Mouse (Mus musculus): Measurements from ENCODE around the gene Ang. TPM values are rescaled to one million over a fixed set of nuclear protein-coding genes. Genes with fewer than 3 reads are reported as not detected.
A peak's percentile ranks its signal among the peaks of the same experiment; 100 is the strongest.

Gene Ang
- not detected in 2 replicates for total RNA-seq (2012; rRNA removed)
- not detected for polyA plus RNA-seq (2012; ENCODE audit: insufficient read depth in 1 of 2, insufficient read length in 2 of 2, low read depth in 1 of 2, low replicate concordance in 2 of 2, missing spikeins in 1 of 2)

- no peaks in the 10 kb centered on the region for H3K27me3 ChIP-seq (ENCODE audit: control insufficient read depth in 1 of 2, insufficient read depth in 2 of 2, low read length in 2 of 2)
- H3K79me2 ChIP-seq (ENCODE audit: control insufficient read depth, insufficient read depth, low read length, poor library complexity): no peaks in the 10 kb centered on the region
- peak within 1 kb of the TSS; percentile 42 for H3K9ac ChIP-seq (ENCODE audit: control insufficient read depth, low read depth, low read length, poor library complexity, severe bottlenecking)
- no peak for TF ChIP-seq ZC3H11A (IDR thresholded peaks at IDR 0.05; ENCODE audit: low read depth, low read length)
- TF ChIP-seq TBP (IDR thresholded peaks at IDR 0.05; ENCODE audit: low read depth, low read length): no peak
- H3K9me3 ChIP-seq (replicated peaks; ENCODE audit: insufficient read depth, low read length): no peaks in the 10 kb centered on the region
- H3K4me1 ChIP-seq (ENCODE audit: control insufficient read depth in 1 of 2, insufficient read depth in 2 of 2, low read length in 2 of 2): peaks cover 0 to 3% of the 10 kb centered on the region in 2 experiments; a peak in 1 of 4 replicates
- peaks cover 0 to 2% of the 10 kb centered on the region in 2 experiments; a peak in 2 of 4 replicates for H3K36me3 ChIP-seq (ENCODE audit: control insufficient read depth in 1 of 2, insufficient read depth in 2 of 2, low read length in 2 of 2)
- H3K4me3 ChIP-seq (ENCODE audit: control insufficient read depth in 1 of 2, insufficient read depth in 1 of 2, low read depth in 2 of 2, low read length in 2 of 2): peak within 1 kb of the TSS; percentile 71 to 74
- 0 out of 2 replicates have a peak within 1 kb of the TSS, but pooled peaks have one; percentile 16 for H3K27ac ChIP-seq (ENCODE audit: control insufficient read depth, low read depth, low read length)
- peak; percentile 30 for DNase-seq (ENCODE audit: low read depth, low spot score)
Measured at GRCm38 (mm10) chr14:51090921-51091900, at the start of gene Ang, which contains the start of gene Rnase4. Gene Ang, plus strand, starts transcription at chr14:51091150. Gene Rnase4, plus strand, starts transcription at chr14:51091077.

DNA sequence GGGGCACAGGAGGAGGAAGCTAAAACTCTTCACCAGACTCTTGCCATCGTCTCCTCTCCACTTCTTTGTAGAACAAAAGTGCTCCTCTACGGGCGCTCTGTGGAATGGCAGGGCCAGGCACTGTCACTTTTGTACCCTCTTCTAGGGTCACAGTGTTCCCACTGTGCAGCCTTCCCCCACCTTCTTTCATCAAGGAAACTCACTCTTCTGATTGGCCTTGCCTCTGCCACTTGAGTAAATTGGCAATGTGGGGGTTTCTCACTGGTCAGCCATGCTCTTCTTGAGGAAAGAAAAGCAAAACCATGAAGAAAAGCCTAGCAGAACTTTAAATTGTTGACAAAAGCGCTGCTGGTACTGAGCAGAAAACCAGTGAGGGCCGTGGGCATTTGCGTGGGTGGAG is 49.2 kb upstream of the Ang start, which contains the start of gene Rnase9:
Rnase9 (minus strand) TSS at position 101 of the 400 bp plus-strand sequence.
- Histone ChIP-seq H3K27ac (ENCODE audit: control insufficient read depth, low read depth, low read length) (no peak within 1 kb of the TSS), H3K9me3 (replicated peaks; ENCODE audit: insufficient read depth, low read length) (no peaks in the 10 kb centered on the region), H3K36me3 (ENCODE audit: control insufficient read depth in 1 of 2, insufficient read depth in 2 of 2, low read length in 2 of 2) (no peaks in the 10 kb centered on the region), H3K27me3 (ENCODE audit: control insufficient read depth in 1 of 2, insufficient read depth in 2 of 2, low read length in 2 of 2) (no peaks in the 10 kb centered on the region; a peak in 1 of 4 replicates), H3K9ac (ENCODE audit: control insufficient read depth, low read depth, low read length, poor library complexity, severe bottlenecking) (no peak within 1 kb of the TSS), H3K4me3 (ENCODE audit: control insufficient read depth in 1 of 2, insufficient read depth in 1 of 2, low read depth in 2 of 2, low read length in 2 of 2) (no peak within 1 kb of the TSS), H3K79me2 (ENCODE audit: control insufficient read depth, insufficient read depth, low read length, poor library complexity) (no peaks in the 10 kb centered on the region), H3K4me1 (ENCODE audit: control insufficient read depth in 1 of 2, insufficient read depth in 2 of 2, low read length in 2 of 2) (no peaks in the 10 kb centered on the region)
- DNase-seq (ENCODE audit: low read depth, low spot score): no peak
- TF ChIP-seq SIN3A (IDR thresholded peaks at IDR 0.05; ENCODE audit: low read length) (no peak), GABPA (IDR thresholded peaks at IDR 0.05; ENCODE audit: low read depth, low read length) (no peak), TCF12 (IDR thresholded peaks at IDR 0.05; ENCODE audit: low read depth, low read length) (no peak), ZKSCAN1 (IDR thresholded peaks at IDR 0.05; ENCODE audit: low read depth, low read length) (no peak), ZC3H11A (IDR thresholded peaks at IDR 0.05; ENCODE audit: low read depth, low read length) (no peak), POLR2A (IDR thresholded peaks at IDR 0.05; ENCODE audit: control insufficient read depth in 1 of 2, insufficient read depth in 1 of 2, low read depth in 1 of 2, low read length in 2 of 2, poor library complexity in 1 of 2) (no peak)

GRCm38 (mm10) chr14:51047846-51048245 is 43.1 kb upstream of the Ang start:
- Histone ChIP-seq H3K27me3 (ENCODE audit: control insufficient read depth in 1 of 2, insufficient read depth in 2 of 2, low read length in 2 of 2) (no peaks in the 10 kb centered on the region; a peak in 3 of 4 replicates), H3K27ac (ENCODE audit: control insufficient read depth, low read depth, low read length) (no peak overlapping the region), H3K36me3 (ENCODE audit: control insufficient read depth in 1 of 2, insufficient read depth in 2 of 2, low read length in 2 of 2) (no peaks in the 10 kb centered on the region), H3K4me1 (ENCODE audit: control insufficient read depth in 1 of 2, insufficient read depth in 2 of 2, low read length in 2 of 2) (no peaks in the 10 kb centered on the region), H3K9me3 (replicated peaks; ENCODE audit: insufficient read depth, low read length) (no peaks in the 10 kb centered on the region), H3K9ac (ENCODE audit: control insufficient read depth, low read depth, low read length, poor library complexity, severe bottlenecking) (no peak overlapping the region), H3K4me3 (ENCODE audit: control insufficient read depth in 1 of 2, insufficient read depth in 1 of 2, low read depth in 2 of 2, low read length in 2 of 2) (no peak overlapping the region), H3K79me2 (ENCODE audit: control insufficient read depth, insufficient read depth, low read length, poor library complexity) (no peaks in the 10 kb centered on the region)
- TF ChIP-seq TCF12 (IDR thresholded peaks at IDR 0.05; ENCODE audit: low read depth, low read length): no peak
- no peak for TF ChIP-seq CHD1 (IDR thresholded peaks at IDR 0.05; ENCODE audit: low read depth, low read length)
- TF ChIP-seq MYC (IDR thresholded peaks at IDR 0.05; ENCODE audit: low read depth, low read length): no peak
- no peak for DNase-seq (ENCODE audit: low read depth, low spot score)
